Mouse (Mus musculus) forebrain, embryonic 15.5 days (tissue): ENCODE measurements around the gene Usp44. TPM values are rescaled to one million over a fixed set of nuclear protein-coding genes. Genes with fewer than 3 reads are reported as not detected.
A peak's percentile ranks its signal among the peaks of the same experiment; 100 is the strongest.

Experiments used
- ATAC-seq: fragments of 200-750 bp; cut with Nextera tagmentation; replicated peaks from 2 replicates; pipeline ENCODE4 v1.8.0; 2017; ENCODE audit warnings: mild to moderate bottlenecking, moderate TSS enrichment, moderate library complexity
- H3K27ac ChIP-seq: fragments of 300-500 bp; sonication (generic); replicated peaks from 2 replicates; pipeline ENCODE4 v1.5.1; 2015; ENCODE audit warnings: mild to moderate bottlenecking, inconsistent platforms
- H3K27me3 ChIP-seq: fragments of 300-500 bp; sonication (generic); 2 replicates; pipeline ENCODE4 v1.6.1; 2015; ENCODE audit warnings: inconsistent platforms
- H3K36me3 ChIP-seq: fragments of 300-500 bp; sonication (generic); 2 replicates; pipeline ENCODE4 v1.6.1; 2015; ENCODE audit warnings: mild to moderate bottlenecking, inconsistent platforms
- H3K4me1 ChIP-seq: fragments of 300-500 bp; sonication (generic); 2 replicates; pipeline ENCODE4 v1.6.1; 2015; ENCODE audit warnings: inconsistent platforms
- H3K4me2 ChIP-seq: fragments of 300-500 bp; sonication (generic); replicated peaks from 2 replicates; pipeline ENCODE4 v1.6.1; 2015; ENCODE audit warnings: mild to moderate bottlenecking, inconsistent platforms
- H3K4me3 ChIP-seq: fragments of 300-500 bp; sonication (generic); 2 replicates; pipeline ENCODE4 v1.5.1; 2015; ENCODE audit warnings: mild to moderate bottlenecking, inconsistent platforms
- H3K9ac ChIP-seq: fragments of 300-500 bp; sonication (generic); replicated peaks from 2 replicates; pipeline ENCODE4 v1.6.1; 2015; ENCODE audit warnings: mild to moderate bottlenecking, inconsistent platforms
- H3K9me3 ChIP-seq: fragments of 300-500 bp; sonication (generic); 2 replicates; pipeline ENCODE4 v1.6.1; 2016; ENCODE audit warnings: inconsistent platforms
- WGBS: fragments of 180-500 bp; shearing (Covaris S2); methylation state at CpG from one replicate; pipeline ENCODE4 v1.1.7; 2015; ENCODE audit warnings: mixed read lengths; 5-methylcytosine and 5-hydroxymethylcytosine counted together
- polyA plus RNA-seq: library from polyadenylated mRNA; unstranded; fragments of >200 nt; fragmentation: Nextera tagmentation; extraction: Ambion mirVana; gene quantifications from 2 replicates; pipeline ENCODE4 v1.2.1, GENCODE M21; 2015

Usp44 gene
- polyA plus RNA-seq, 1 experiment from 2014 or later = 0.70 TPM

- Histone ChIP-seq H3K36me3 (peaks cover 70% of the 10 kb centered on the region), H3K4me1 (no peaks in the 10 kb centered on the region), H3K27me3 (no peaks in the 10 kb centered on the region), H3K4me2 (no peak overlapping the region), H3K9me3 (no peaks in the 10 kb centered on the region), H3K27ac (no peak overlapping the region), H3K9ac (no peak overlapping the region), H3K4me3 (no peak overlapping the region)
- 96% methylated on average over 4 of the region's 4 CpGs for WGBS
- no peak for ATAC-seq
Measured at GRCm38 (mm10) chr10:93868886-93869285, 37.5 kb downstream of the Usp44 start.

- no peak overlapping the region for H3K4me3 ChIP-seq
- peaks cover 28% of the 10 kb centered on the region for H3K36me3 ChIP-seq
- H3K4me1 ChIP-seq = no peaks in the 10 kb centered on the region
- no peaks in the 10 kb centered on the region for H3K9me3 ChIP-seq
- no peaks in the 10 kb centered on the region for H3K27me3 ChIP-seq
- 92% methylated on average over 1 of the region's 1 CpGs for WGBS
- no peak overlapping the region for H3K9ac ChIP-seq
- no peak overlapping the region for H3K27ac ChIP-seq
- H3K4me2 ChIP-seq = no peak overlapping the region
- ATAC-seq = no peak
Measured at GRCm38 (mm10) chr10:93876772-93877171, 45.4 kb downstream of the Usp44 start.

GRCm38 (mm10) chr10:93878732-93879131 lies 47.4 kb downstream of the Usp44 start:
- WGBS = 95% methylated on average over 4 of the region's 4 CpGs
- no peak overlapping the region for H3K9ac ChIP-seq
- ATAC-seq = no peak
- H3K27ac ChIP-seq = no peak overlapping the region
- peaks cover 30% of the 10 kb centered on the region for H3K36me3 ChIP-seq
- H3K27me3 ChIP-seq = no peaks in the 10 kb centered on the region
- 0 out of 2 replicates have a peak, but pooled peaks cover under 1% of the 10 kb centered on the region for H3K4me1 ChIP-seq
- H3K4me3 ChIP-seq = no peak overlapping the region
- H3K9me3 ChIP-seq = no peaks in the 10 kb centered on the region
- H3K4me2 ChIP-seq = no peak overlapping the region

DNA sequence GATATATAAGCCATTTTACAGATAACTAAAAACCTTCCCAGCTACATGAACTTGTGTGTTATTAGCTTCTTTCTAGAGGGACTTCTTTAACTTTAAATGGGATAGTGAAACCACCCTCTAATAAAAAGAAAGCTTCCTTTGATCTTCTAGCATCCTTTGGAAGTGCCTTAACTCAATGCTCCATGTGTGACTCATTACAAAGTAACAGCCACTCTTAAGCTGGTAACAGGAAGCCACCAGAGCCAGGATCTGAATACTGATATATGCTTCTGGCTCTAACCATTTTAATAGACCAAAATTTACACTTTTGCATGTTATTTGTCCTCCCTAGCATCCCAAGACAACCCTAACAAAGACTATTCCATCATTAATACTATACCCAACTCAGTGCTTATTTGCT lies 50.6 kb downstream of the Usp44 start:
- H3K4me2 ChIP-seq = no peak overlapping the region
- H3K9me3 ChIP-seq = no peaks in the 10 kb centered on the region
- H3K27ac ChIP-seq = no peak overlapping the region
- H3K4me3 ChIP-seq = no peak overlapping the region
- H3K9ac ChIP-seq = no peak overlapping the region
- H3K36me3 ChIP-seq = peaks cover 50% of the 10 kb centered on the region
- ATAC-seq = no peak
- 0 out of 2 replicates have a peak, but pooled peaks cover 3% of the 10 kb centered on the region for H3K4me1 ChIP-seq
- no peaks in the 10 kb centered on the region for H3K27me3 ChIP-seq

DNA sequence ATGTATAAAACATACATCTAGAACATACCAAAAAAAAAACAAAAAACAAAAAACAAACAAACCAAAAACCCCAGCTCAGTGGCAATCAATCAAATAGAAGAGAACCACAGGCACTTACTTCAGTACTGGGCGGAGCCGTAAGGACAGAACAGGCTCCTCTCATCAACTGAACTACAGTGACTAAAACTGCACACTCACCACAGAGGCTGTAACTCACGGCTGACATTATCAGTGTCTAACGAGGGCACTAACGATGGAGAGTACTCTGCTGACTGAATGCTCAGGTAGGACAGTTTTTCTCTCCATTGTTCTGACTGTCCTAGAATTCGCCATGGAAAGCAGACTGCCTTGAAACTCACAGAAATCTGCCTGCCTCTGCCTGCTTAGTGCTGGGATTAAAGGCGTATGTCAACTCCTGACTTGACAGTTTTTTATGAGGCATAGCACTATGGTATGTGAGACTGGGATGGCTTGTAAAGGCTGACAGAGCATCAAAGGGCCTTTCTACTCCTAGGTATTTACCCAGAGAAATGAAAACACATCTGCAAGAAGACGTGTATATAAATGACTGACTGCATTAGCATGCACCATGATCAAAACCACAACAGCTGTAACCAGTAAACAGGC lies 51.5 kb downstream of the Usp44 start:
- Histone ChIP-seq H3K4me2 (no peak overlapping the region), H3K9ac (no peak overlapping the region), H3K27me3 (no peaks in the 10 kb centered on the region), H3K4me3 (no peak overlapping the region), H3K9me3 (no peaks in the 10 kb centered on the region), H3K36me3 (peaks cover 51% of the 10 kb centered on the region), H3K27ac (no peak overlapping the region), H3K4me1 (peaks cover 7% of the 10 kb centered on the region)
- 75% methylated on average over 8 of the region's 8 CpGs for WGBS
- no peak for ATAC-seq

DNA sequence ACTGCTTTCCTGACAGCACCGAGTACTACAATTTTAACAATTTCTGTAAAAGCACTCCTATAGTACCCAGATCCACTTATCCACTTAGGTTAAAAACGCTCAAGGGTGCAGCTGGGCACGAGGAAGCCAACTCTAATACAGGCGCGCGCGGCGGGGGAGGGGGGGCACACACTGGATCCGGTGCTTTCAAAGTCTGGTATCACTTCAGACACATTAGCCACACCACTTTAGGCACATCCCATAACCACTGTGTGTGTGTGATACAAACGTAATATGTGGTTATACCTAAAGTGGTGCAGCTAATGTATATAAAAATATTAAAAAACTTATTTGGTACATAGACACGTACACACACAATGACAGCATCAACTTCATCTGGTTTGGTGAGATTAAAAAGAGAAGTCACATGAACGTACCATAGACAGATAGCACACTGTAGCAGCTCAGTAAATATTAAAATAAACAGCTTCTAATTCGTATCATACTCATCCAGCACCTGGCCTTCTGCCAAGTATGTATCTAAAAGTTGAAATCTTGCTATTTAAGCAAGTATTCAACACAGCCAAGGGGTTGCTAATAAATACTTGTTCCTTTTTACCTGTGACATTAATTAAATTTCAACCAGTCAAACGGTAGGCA lies 54.6 kb downstream of the Usp44 start:
- no peak overlapping the region for H3K9ac ChIP-seq
- H3K27me3 ChIP-seq = no peaks in the 10 kb centered on the region
- peaks cover 21% of the 10 kb centered on the region for H3K4me1 ChIP-seq
- H3K4me3 ChIP-seq = no peak overlapping the region
- no peak for ATAC-seq
- peaks cover 34% of the 10 kb centered on the region for H3K36me3 ChIP-seq
- WGBS = 89% methylated on average over 14 of the region's 14 CpGs
- no peak overlapping the region for H3K4me2 ChIP-seq
- H3K27ac ChIP-seq = no peak overlapping the region
- H3K9me3 ChIP-seq = no peaks in the 10 kb centered on the region

DNA sequence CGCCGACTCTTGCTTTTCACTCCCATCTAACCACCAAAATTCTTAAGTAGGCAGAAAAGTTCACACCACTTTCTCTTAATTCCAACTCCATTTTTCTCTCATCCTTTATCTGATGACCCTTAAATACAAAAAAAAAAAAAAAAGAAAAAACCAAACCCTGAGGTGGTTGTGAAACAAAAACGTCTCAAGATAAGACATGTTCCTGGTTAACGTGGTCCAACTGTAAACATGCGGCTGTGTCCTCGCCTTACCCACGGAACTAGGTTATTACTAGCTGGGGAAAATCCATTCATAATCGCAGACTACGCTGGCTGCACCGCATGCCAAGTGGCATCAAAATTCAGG lies 57.2 kb downstream of the Usp44 start:
- Histone ChIP-seq H3K27ac (peak overlapping the region; percentile 93; the same call in 1 of the 2 replicates), H3K27me3 (no peaks in the 10 kb centered on the region), H3K4me2 (peak overlapping the region; percentile 66), H3K4me3 (peak overlapping the region; percentile 89), H3K4me1 (peaks cover 21% of the 10 kb centered on the region), H3K9me3 (no peaks in the 10 kb centered on the region), H3K9ac (peak overlapping the region; percentile 91), H3K36me3 (peaks cover 30% of the 10 kb centered on the region)
- ATAC-seq = no peak
- WGBS = 16% methylated on average over 10 of the region's 10 CpGs

- peaks cover 18% of the 10 kb centered on the region for H3K4me1 ChIP-seq
- ATAC-seq = peak; percentile 67
- peak overlapping the region; percentile 66 for H3K4me2 ChIP-seq
- H3K9me3 ChIP-seq = no peaks in the 10 kb centered on the region
- H3K27me3 ChIP-seq = no peaks in the 10 kb centered on the region
- peak overlapping the region; percentile 91 for H3K9ac ChIP-seq
- H3K36me3 ChIP-seq = peaks cover 27% of the 10 kb centered on the region
- H3K27ac ChIP-seq = peak overlapping the region; percentile 93
- WGBS = under 1% methylated on average over 38 of the region's 38 CpGs
- peak overlapping the region; percentile 89 for H3K4me3 ChIP-seq
Measured at GRCm38 (mm10) chr10:93888935-93889578, 57.7 kb downstream of the Usp44 start.

- WGBS = 0% methylated on average over 20 of the region's 30 CpGs
- H3K9me3 ChIP-seq = no peaks in the 10 kb centered on the region
- H3K36me3 ChIP-seq = peaks cover 23% of the 10 kb centered on the region
- peak overlapping the region; percentile 91 for H3K9ac ChIP-seq
- peak overlapping the region; percentile 66 for H3K4me2 ChIP-seq
- H3K27ac ChIP-seq = peak overlapping the region; percentile 93
- ATAC-seq = peak; percentile 99
- peak overlapping the region; percentile 89 for H3K4me3 ChIP-seq
- peaks cover 18% of the 10 kb centered on the region for H3K4me1 ChIP-seq
- no peaks in the 10 kb centered on the region for H3K27me3 ChIP-seq
Measured at GRCm38 (mm10) chr10:93889579-93889950, 58.2 kb downstream of the Usp44 start.

GRCm38 (mm10) chr10:93889976-93890375 lies 58.6 kb downstream of the Usp44 start:
- H3K4me1 ChIP-seq = peaks cover 18% of the 10 kb centered on the region
- WGBS = under 1% methylated on average over 22 of the region's 22 CpGs
- no peaks in the 10 kb centered on the region for H3K9me3 ChIP-seq
- H3K9ac ChIP-seq = peak overlapping the region; percentile 91
- H3K4me3 ChIP-seq = peak overlapping the region; percentile 89
- H3K27ac ChIP-seq = peak overlapping the region; percentile 93
- H3K4me2 ChIP-seq = peak overlapping the region; percentile 66
- ATAC-seq = no peak; the same call in 1 of the 2 replicates
- no peaks in the 10 kb centered on the region for H3K27me3 ChIP-seq
- H3K36me3 ChIP-seq = peaks cover 19% of the 10 kb centered on the region

- WGBS = 61% methylated on average over 4 of the region's 4 CpGs
- H3K27ac ChIP-seq = no peak overlapping the region
- ATAC-seq = no peak
Measured at GRCm38 (mm10) chr10:93890565-93890964, 59.2 kb downstream of the Usp44 start.

DNA sequence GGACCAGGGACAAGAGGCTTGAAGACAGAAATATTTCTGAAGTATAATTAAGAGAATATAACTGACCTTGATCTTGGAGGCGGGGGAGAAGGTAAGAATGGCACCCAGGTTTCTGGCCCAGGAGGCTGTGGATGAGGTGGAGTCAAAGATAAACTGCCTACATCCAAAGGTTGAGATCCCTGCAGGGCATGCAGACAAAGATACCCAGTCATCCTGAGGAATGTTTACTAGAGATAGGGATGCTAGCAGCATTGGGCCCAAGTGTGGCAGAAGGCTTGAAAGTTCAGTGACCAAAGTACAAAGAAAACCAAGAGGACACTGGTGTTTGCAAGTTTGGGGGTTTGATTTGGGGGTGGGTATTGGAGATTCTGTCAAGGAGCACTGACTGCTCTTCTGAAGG lies 59.7 kb downstream of the Usp44 start:
- H3K9me3 ChIP-seq = no peaks in the 10 kb centered on the region
- no peak for ATAC-seq
- WGBS = 94% methylated on average over 1 of the region's 1 CpGs
- H3K36me3 ChIP-seq = peaks cover 10% of the 10 kb centered on the region; the same call in 1 of the 2 replicates
- no peak overlapping the region for H3K9ac ChIP-seq
- H3K27ac ChIP-seq = no peak overlapping the region
- H3K4me1 ChIP-seq = peaks cover 18% of the 10 kb centered on the region
- H3K27me3 ChIP-seq = no peaks in the 10 kb centered on the region
- no peak overlapping the region for H3K4me2 ChIP-seq
- H3K4me3 ChIP-seq = no peak overlapping the region

More at GRCm38 (mm10) chr10:93890565-93890964, 59.2 kb downstream of the Usp44 start:
- peaks cover 18% of the 10 kb centered on the region for H3K4me1 ChIP-seq
- H3K9me3 ChIP-seq = no peaks in the 10 kb centered on the region
- peak overlapping the region; percentile 66 for H3K4me2 ChIP-seq
- peaks cover 14% of the 10 kb centered on the region for H3K36me3 ChIP-seq
- H3K9ac ChIP-seq = peak overlapping the region; percentile 91; the same call in 1 of the 2 replicates
- H3K4me3 ChIP-seq = peak overlapping the region; percentile 89
- no peaks in the 10 kb centered on the region for H3K27me3 ChIP-seq
